ENCODE assay signal across 24 mouse cellular contexts in the genomic region with DNA sequence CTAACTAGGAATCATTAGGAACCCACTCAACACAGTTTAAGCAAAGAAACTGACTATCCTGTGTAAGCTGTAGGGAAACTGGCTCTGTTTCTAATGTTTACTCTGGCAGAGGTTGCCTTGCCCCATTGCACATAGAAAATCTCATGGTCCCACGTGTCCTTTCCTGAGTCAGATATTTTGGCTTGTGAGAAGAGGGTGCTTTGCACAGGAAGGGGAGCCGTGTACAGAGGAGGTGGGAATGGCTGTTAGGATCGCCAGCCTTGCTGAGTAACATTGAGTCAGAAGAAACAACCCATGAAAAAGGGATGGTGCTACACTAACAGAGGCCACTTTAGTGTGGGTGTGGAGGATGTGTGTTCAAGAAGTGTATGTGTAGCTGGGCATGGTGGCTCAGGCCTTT. TPM values are rescaled to one million over a fixed set of nuclear protein-coding genes. Genes with fewer than 3 reads are reported as not detected.
DNase-seq lines count a peak whose midpoint lies in the region; ATAC-seq lines count a peak whose summit lies in the region.
"Had no signal": no experiment of that assay in that cellular context is flagged by ENCODE, and none has a peak within 500 bp of the region (broad histone marks: within the 10 kb centered on the region; RNA-seq: fewer than 3 reads in every experiment).

No protein-coding gene starts in this region.

- H3K36me3 ChIP-seq in liver, embryonic 13.5 days = peaks cover 19% of the 10 kb centered on the region
- H3K36me3 ChIP-seq in liver, embryonic 16.5 days (ENCODE audit: control insufficient read depth, insufficient read depth) = no peaks in the 10 kb centered on the region

- no peak overlapping the region for H3K4me2 ChIP-seq in liver, embryonic 13.5 days
- no peak overlapping the region for H3K4me2 ChIP-seq in liver, embryonic 16.5 days (ENCODE audit: low read depth, low read length)
- H3K4me2 ChIP-seq: forebrain, embryonic 12.5 days; kidney, embryonic 15.5 days; lung, embryonic 14.5 days; neural tube, embryonic 12.5 days had no signal

- no peak overlapping the region for H3K4me3 ChIP-seq in liver, embryonic 13.5 days (replicated peaks)
- H3K4me3 ChIP-seq in liver, embryonic 16.5 days (ENCODE audit: low read depth, low read length) = no peak overlapping the region
- H3K4me3 ChIP-seq: forebrain, embryonic 12.5 days; gastrocnemius, adult 2 months; hindbrain, embryonic 10.5 days; kidney, embryonic 15.5 days; megakaryocyte, embryonic 14.5 days; neural tube, embryonic 12.5 days had no signal

- no peak overlapping the region for H3K9ac ChIP-seq in liver, embryonic 13.5 days
- H3K9ac ChIP-seq in liver, embryonic 16.5 days (ENCODE audit: low read depth, low read length) = no peak overlapping the region
- H3K9ac ChIP-seq: forebrain, embryonic 12.5 days; kidney, embryonic 15.5 days; lung, embryonic 14.5 days; neural tube, embryonic 12.5 days had no signal

- 57% methylated on average over 3 of the region's 3 CpGs for WGBS in liver, embryonic 13.5 days (ENCODE audit: insufficient replicate concordance)
- WGBS in liver, embryonic 16.5 days (ENCODE audit: insufficient replicate concordance) = 52% methylated on average over 3 of the region's 3 CpGs

- no peaks in the 10 kb centered on the region for H3K9me3 ChIP-seq in liver, embryonic 13.5 days (replicated peaks)
- H3K9me3 ChIP-seq in liver, embryonic 16.5 days (replicated peaks; ENCODE audit: control insufficient read depth, low read length) = no peaks in the 10 kb centered on the region
- H3K9me3 ChIP-seq: forebrain, embryonic 12.5 days; hindbrain, embryonic 10.5 days; kidney, embryonic 15.5 days; neural tube, embryonic 12.5 days had no signal

- peaks cover 14% of the 10 kb centered on the region for H3K4me1 ChIP-seq in liver, embryonic 13.5 days (replicated peaks)
- H3K4me1 ChIP-seq in liver, embryonic 16.5 days (ENCODE audit: control insufficient read depth, low read depth, low read length) = peaks cover 11% of the 10 kb centered on the region
- H3K4me1 ChIP-seq: forebrain, embryonic 12.5 days; hindbrain, embryonic 10.5 days; kidney, embryonic 15.5 days; neural tube, embryonic 12.5 days had no signal

- H3K27ac ChIP-seq in liver, embryonic 13.5 days = peak overlapping the region; percentile 1; the same call in 1 of the 2 replicates
- H3K27ac ChIP-seq in liver, embryonic 16.5 days (ENCODE audit: low read length) = no peak overlapping the region
- H3K27ac ChIP-seq: forebrain, embryonic 12.5 days; gastrocnemius, adult 2 months; hindbrain, embryonic 10.5 days; hindbrain, postnatal 0 days; kidney, embryonic 15.5 days; neural tube, embryonic 12.5 days had no signal

- H3K27me3 ChIP-seq in liver, embryonic 13.5 days = no peaks in the 10 kb centered on the region
- H3K27me3 ChIP-seq in liver, embryonic 16.5 days (ENCODE audit: control insufficient read depth, insufficient read depth, low read depth, low read length) = no peaks in the 10 kb centered on the region
- H3K27me3 ChIP-seq: forebrain, embryonic 12.5 days; kidney, embryonic 15.5 days; megakaryocyte, embryonic 14.5 days; neural tube, embryonic 12.5 days had no signal

- DNase-seq in liver, embryonic 13.5 days = no peak
- DNase-seq in liver = no peak
- DNase-seq in 3134 (ENCODE audit: extremely low read depth, insufficient read length, low spot score) = peak; percentile 44
- DNase-seq in NIH3T3 (ENCODE audit: low read depth) = peak; percentile 84
- no peak for DNase-seq in B cell, adult 2 months
- DNase-seq: cerebellum, adult 18-20 months; cerebellum, postnatal 14 days; gastrocnemius, adult 2 months; kidney, postnatal 36 days; layer of hippocampus, postnatal 36 days; lung, embryonic 14.5 days; midbrain, embryonic 14.5 days; retina, postnatal 1 day; right cerebral cortex, postnatal 25 days; thymus, postnatal 25 days had no signal

- ATAC-seq in liver, embryonic 13.5 days (ENCODE audit: low read depth) = no peak
- peak; percentile 52; the same call in 1 of the 2 replicates for ATAC-seq in liver, embryonic 16.5 days (ENCODE audit: low read depth)
- ATAC-seq in megakaryocyte, adult 5-6 weeks (ENCODE audit: poor library complexity, severe bottlenecking) = no peak
- ATAC-seq: hindbrain, postnatal 0 days; intestine, postnatal 0 days had no signal

RNA-seq across cellular contexts. Expression of a gene that starts 26.2 kb away (rescaled TPM):
- 103 and 123 TPM in 2 replicates for polyA plus RNA-seq in liver, embryonic 13.5 days (2015; fragmentation: Nextera tagmentation; extraction: Ambion mirVana)
- polyA plus RNA-seq in liver, embryonic 16.5 days (2015; fragmentation: Nextera tagmentation; extraction: Ambion mirVana) = 63.5 and 65.7 TPM in 2 replicates
- total RNA-seq in megakaryocyte, adult 5-6 weeks (2015) = 81.2 and 81.9 TPM in 2 replicates
- 74.4 and 88.6 TPM in 2 replicates for total RNA-seq in megakaryocyte, adult 5-6 weeks (2017)

RNA-seq across cellular contexts. Expression of a gene that starts 36.6 kb away (rescaled TPM):
- 13.5 and 17.8 TPM in 2 replicates for polyA plus RNA-seq in liver, embryonic 13.5 days (2015; fragmentation: Nextera tagmentation; extraction: Ambion mirVana)
- 23.8 and 27.1 TPM in 2 replicates for polyA plus RNA-seq in liver, embryonic 16.5 days (2015; fragmentation: Nextera tagmentation; extraction: Ambion mirVana)
- total RNA-seq in megakaryocyte, adult 5-6 weeks (2015) = 0.59 and 1.7 TPM in 2 replicates
- total RNA-seq in megakaryocyte, adult 5-6 weeks (2017) = 1.7 and 1.8 TPM in 2 replicates

Comparison
In these comparisons a context has a peak if more than half of its experiments do, and no peak if none do; other contexts are left out.
1. DNase-seq: peak in 3134 (single experiment) and NIH3T3 (single experiment); none in liver, embryonic 13.5 days (single experiment), liver (single experiment) and B cell, adult 2 months (0 of 2).